Mouse (Mus musculus): Measurements from ENCODE around the gene Snx29.

- no peak for TF ChIP-seq CTCF (IDR thresholded peaks at IDR 0.05; ENCODE audit: low read depth, low read length)
- TF ChIP-seq POLR2A (IDR thresholded peaks at IDR 0.05; ENCODE audit: extremely low read depth, insufficient read depth, low read length), result no peak
Measured at GRCm38 (mm10) chr16:11531441-11531840, 208.7 kb downstream of the Snx29 start.
